Mouse (Mus musculus): ENCODE results near the gene Gsn. TPM values are rescaled to one million over a fixed set of nuclear protein-coding genes. Genes with fewer than 3 reads are reported as not detected.

Gene Gsn
- 717 and 725 TPM in 2 replicates for polyA plus RNA-seq (2015; fragmentation: Nextera tagmentation; extraction: Ambion mirVana)

DNA sequence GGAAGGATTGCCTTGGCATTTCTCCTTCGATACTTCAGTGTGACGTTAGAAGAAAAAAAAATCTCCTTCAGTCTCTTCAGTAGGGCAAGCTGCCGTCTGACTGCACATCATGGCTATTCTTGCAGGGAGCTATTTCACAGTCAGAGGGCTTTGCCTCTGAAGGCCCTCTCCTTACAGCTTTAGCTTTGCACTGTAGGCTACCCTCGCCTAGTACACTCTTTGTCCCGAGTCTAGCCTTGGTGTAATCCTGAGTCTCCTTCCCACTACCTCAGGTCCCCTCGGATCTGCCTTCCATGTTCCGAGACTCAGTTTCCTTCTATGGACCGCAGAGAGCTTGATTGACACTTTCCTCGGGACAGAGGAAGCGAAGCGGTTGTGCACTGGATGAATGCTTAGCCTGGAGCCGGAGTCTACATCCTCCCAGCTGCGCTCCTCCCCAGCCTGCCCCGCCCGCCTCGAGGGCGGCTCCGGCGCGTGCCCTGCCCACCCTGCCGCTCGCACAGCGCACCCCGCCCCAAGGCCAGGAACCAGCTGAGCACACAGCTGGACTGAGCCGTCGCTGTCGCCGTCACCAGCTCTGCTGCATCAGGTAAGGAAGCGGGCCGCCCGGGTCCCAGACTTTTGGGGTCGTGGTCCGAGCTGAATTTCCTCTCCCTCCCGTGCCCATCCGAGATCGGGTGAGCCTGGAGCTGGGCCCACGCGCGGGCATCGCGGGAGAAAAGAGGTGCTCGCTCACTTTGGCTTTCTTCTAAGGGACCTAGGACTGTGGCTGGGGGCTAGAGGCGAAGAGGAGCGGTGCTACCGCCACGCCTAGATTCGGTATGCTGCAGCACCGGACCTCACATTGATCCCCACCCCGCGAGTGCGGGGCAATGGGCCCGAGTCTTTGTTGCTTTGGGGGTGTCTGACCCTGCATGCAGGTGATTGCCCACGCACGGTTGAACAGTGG, at the start of gene Gsn:
TSS of gene Gsn (plus strand) at position 496 of the 949 bp plus-strand sequence.

DNA sequence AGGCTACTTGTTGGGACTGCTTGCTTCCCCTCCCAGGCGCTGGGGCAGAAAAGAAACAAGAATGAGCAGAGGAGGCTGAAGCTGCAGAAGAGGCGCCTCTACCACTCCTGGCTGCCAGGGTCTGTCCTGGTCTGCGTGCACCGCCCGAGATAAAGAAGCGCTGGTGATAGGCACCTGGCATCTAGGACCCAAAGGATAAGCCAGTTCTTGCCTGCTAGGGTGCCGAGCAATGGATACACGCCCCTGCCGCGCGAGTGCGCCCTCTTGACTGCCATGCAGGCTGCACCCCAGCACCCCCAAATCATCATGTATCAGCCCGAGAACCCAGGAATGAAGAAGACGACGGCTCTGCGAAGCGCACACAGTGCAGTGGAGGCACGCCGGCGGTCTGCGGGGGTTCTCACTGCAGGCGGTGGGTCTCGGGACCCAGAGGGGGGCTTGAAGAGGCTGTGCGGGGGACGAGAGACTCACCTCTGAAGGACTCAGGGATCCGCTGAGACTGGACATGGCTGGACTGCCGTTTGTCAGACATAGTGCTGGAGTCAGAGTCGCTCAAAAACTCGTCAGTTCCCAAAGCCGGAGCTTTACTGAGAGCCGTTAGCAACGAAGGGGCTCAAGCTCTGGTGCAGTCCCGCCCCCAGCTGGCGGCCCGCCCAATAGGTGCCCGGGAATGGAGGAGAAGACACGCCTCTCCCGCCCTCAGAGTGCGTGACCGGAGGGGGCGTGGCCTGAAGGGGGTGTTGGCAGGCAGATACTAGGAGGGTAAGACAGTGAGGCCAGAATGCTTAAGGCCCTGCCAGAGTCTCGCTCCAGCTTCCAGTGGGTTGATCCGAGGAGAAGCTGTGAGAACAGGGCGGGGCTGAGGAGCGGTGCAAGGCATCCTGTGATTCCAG, 80.5 kb downstream of the Gsn start, which contains the start of gene Stom:
TSS of gene Stom (minus strand) at position 589 of the 893 bp plus-strand sequence.

Other genes starting within 250 kb of the Gsn start
- 0.17 and 0.26 TPM in 2 replicates for gene Hc, start 194.9 kb upstream of the Gsn start, polyA plus RNA-seq (2015; fragmentation: Nextera tagmentation; extraction: Ambion mirVana)
- gene AI182371, start 154.8 kb upstream of the Gsn start, polyA plus RNA-seq (2015; fragmentation: Nextera tagmentation; extraction: Ambion mirVana) = 0.15 and 0.22 TPM in 2 replicates
- 7.0 and 7.7 TPM in 2 replicates for gene Cntrl, start 146.9 kb upstream of the Gsn start, polyA plus RNA-seq (2015; fragmentation: Nextera tagmentation; extraction: Ambion mirVana)
- 275 and 317 TPM in 2 replicates for gene Rab14, start 55.3 kb upstream of the Gsn start, polyA plus RNA-seq (2015; fragmentation: Nextera tagmentation; extraction: Ambion mirVana)
- gene Stom, start 80.6 kb downstream of the Gsn start, polyA plus RNA-seq (2015; fragmentation: Nextera tagmentation; extraction: Ambion mirVana) = 86.7 and 97.1 TPM in 2 replicates
- gene 4930568D16Rik, start 111.3 kb downstream of the Gsn start, polyA plus RNA-seq (2015; fragmentation: Nextera tagmentation; extraction: Ambion mirVana) = not detected in 2 replicates
- gene 4930402F06Rik, start 140.8 kb downstream of the Gsn start, polyA plus RNA-seq (2015; fragmentation: Nextera tagmentation; extraction: Ambion mirVana) = not detected in 2 replicates
- gene Ggta1, start 206.9 kb downstream of the Gsn start, polyA plus RNA-seq (2015; fragmentation: Nextera tagmentation; extraction: Ambion mirVana) = 10.0 and 11.0 TPM in 2 replicates